Mouse (Mus musculus): ENCODE data around the gene Ppp1r26.

Ppp1r26 gene

DNA sequence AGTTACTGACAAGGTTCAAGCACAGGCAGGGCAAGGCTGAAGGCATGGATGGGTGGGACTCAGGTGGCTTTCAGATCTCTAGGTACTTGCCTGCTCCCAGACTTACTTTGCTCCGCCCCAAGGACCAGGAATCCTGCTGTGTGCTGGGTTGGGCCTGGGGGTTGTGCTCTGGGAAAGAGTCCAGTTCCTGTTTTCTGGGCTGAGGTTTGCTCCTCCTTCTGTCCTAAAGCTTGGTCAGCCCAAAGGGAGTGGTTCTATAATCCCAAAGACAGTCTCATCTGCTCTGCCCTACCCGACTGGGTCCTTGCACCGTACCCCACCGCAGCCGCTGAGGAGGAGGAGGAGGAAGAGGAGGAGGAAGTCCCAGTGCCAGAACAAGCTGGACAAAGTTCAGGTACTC is 50.1 kb downstream of the Ppp1r26 start, which contains the start of gene Gbgt1:
Gene Gbgt1, plus strand, starts transcription at position 221 of the 400 bp plus-strand sequence.
- DNase-seq (ENCODE audit: low read depth, low spot score) = peak; percentile 17

DNA sequence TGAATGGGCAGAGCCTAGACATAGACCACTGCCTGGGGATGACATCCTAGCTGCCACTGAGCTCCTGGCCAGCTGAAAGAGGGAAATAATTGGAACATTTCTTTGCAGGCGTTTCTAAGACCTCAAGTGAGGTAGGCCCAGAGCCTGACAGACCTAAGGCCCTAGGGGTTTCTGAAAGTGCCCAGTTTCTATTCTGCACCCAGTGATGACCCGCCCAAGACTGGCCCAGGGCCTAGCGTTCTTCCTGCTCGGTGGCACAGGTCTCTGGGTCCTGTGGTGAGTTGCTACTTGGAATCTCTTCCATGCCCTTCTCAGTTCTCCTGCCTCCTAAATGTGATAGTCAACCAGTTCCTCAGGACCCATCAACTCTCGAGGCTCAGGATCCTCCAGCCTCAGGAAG is 51.0 kb downstream of the Ppp1r26 start:
- no peak for DNase-seq (ENCODE audit: low read depth, low spot score)

GRCm38 (mm10) chr2:28498431-28498830 is 51.8 kb downstream of the Ppp1r26 start:
- DNase-seq (ENCODE audit: low read depth, low spot score) = no peak

DNA sequence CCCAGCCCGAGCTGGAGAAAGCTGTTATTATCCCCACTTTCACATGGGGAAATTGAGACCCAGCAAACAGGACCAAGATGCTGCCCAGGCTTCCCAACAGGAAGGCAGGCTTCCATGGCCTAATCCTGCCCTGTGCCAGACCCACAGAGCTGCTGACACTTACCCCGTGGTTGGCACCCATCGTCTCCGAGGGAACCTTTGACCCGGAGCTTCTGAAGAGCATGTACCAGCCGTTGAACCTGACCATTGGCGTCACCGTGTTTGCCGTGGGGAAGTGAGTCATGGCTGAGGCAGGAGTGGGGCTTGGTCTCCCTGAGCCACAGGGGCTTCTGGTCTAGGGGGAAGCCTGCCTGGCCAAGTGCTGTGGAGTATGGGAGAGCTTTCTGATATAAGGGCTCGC is 56.4 kb downstream of the Ppp1r26 start:
- no peak for DNase-seq (ENCODE audit: low read depth, low spot score)

DNA sequence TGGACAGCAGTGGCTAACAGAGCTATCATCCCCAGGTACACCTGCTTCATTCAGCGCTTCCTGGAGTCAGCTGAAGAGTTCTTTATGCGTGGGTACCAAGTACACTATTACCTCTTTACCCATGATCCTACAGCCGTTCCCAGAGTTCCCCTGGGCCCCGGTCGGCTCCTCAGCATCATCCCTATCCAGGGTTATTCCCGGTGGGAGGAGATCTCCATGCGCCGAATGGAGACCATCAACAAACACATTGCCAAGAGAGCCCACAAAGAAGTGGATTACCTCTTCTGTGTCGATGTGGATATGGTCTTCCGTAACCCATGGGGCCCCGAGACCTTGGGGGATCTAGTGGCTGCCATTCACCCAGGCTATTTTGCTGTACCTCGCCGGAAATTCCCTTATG is 58.1 kb downstream of the Ppp1r26 start:
- no peak for DNase-seq (ENCODE audit: low read depth, low spot score)

Measured in 3T3-L1 (cell line).